Mouse (Mus musculus) lung, postnatal 0 days (tissue): ENCODE measurements around the gene Psmd2. TPM values are rescaled to one million over a fixed set of nuclear protein-coding genes. Genes with fewer than 3 reads are reported as not detected.
A peak's percentile ranks its signal among the peaks of the same experiment; 100 is the strongest.

Experiments used
- ATAC-seq: fragments of 200-750 bp; cut with Nextera tagmentation; 2 replicates; pipeline ENCODE4 v1.8.0; 2017; ENCODE audit warnings: moderate library complexity
- DNase-seq: peaks from one replicate; pipeline ENCODE4 v3.0.0-alpha.2; 2016; ENCODE audit warnings: low spot score
- H3K27ac ChIP-seq: fragments of 300-500 bp; sonication (generic); 2 replicates; pipeline ENCODE4 v1.5.1; 2014; ENCODE audit warnings: antibody characterized with exemption, mild to moderate bottlenecking, low read length, mixed read lengths
- H3K27me3 ChIP-seq: fragments of 300-500 bp; sonication (generic); replicated peaks from 2 replicates; pipeline ENCODE4 v1.6.1; 2014; ENCODE audit warnings: low read length, mixed read lengths; ENCODE audit not compliant: insufficient read depth
- H3K36me3 ChIP-seq: fragments of 300-500 bp; sonication (generic); 2 replicates; pipeline ENCODE4 v1.6.1; 2014; ENCODE audit warnings: low read length, mixed read lengths; ENCODE audit not compliant: insufficient read depth
- H3K4me1 ChIP-seq: fragments of 300-500 bp; sonication (generic); 2 replicates; pipeline ENCODE4 v1.6.1; 2014; ENCODE audit warnings: antibody characterized with exemption, low read depth, low read length, mixed read lengths; ENCODE audit not compliant: insufficient read depth
- H3K4me2 ChIP-seq: fragments of 300-500 bp; sonication (generic); replicated peaks from 2 replicates; pipeline ENCODE4 v1.6.1; 2014; ENCODE audit warnings: low read depth, mild to moderate bottlenecking, low read length, moderate library complexity, mixed read lengths
- H3K4me3 ChIP-seq: fragments of 300-500 bp; sonication (generic); 2 replicates; pipeline ENCODE4 v1.5.1; 2014; ENCODE audit warnings: low read depth, low read length
- H3K9ac ChIP-seq: fragments of 300-500 bp; sonication (generic); replicated peaks from 2 replicates; pipeline ENCODE4 v1.6.1; 2014; ENCODE audit warnings: low read depth, mild to moderate bottlenecking
- H3K9me3 ChIP-seq: fragments of 300-500 bp; sonication (generic); 2 replicates; pipeline ENCODE4 v1.6.1; 2016; ENCODE audit warnings: low read length, mixed read lengths
- CTCF ChIP-seq: IDR thresholded peaks from 2 replicates; pipeline ENCODE4 v1.5.1; 2016; ENCODE audit warnings: antibody characterized with exemption, mild to moderate bottlenecking
- EP300 ChIP-seq: IDR thresholded peaks from 2 replicates; pipeline ENCODE4 v1.6.1; 2016; ENCODE audit warnings: antibody characterized with exemption, mild to moderate bottlenecking, control low read depth
- WGBS: fragments of 180-500 bp; shearing (Covaris S2); extraction: QIAGEN DNeasy Blood & Tissue Kit; methylation state at CpG from one replicate; pipeline ENCODE4 v1.1.7; 2014; 5-methylcytosine and 5-hydroxymethylcytosine counted together
- polyA plus RNA-seq: library from polyadenylated mRNA; unstranded; fragments of >200 nt; fragmentation: Nextera tagmentation; extraction: Ambion mirVana; gene quantifications from 2 replicates; pipeline ENCODE4 v1.2.1, GENCODE M21; 2015

Psmd2 gene
- polyA plus RNA-seq, 1 experiment from 2014 or later, result 146 TPM

DNA sequence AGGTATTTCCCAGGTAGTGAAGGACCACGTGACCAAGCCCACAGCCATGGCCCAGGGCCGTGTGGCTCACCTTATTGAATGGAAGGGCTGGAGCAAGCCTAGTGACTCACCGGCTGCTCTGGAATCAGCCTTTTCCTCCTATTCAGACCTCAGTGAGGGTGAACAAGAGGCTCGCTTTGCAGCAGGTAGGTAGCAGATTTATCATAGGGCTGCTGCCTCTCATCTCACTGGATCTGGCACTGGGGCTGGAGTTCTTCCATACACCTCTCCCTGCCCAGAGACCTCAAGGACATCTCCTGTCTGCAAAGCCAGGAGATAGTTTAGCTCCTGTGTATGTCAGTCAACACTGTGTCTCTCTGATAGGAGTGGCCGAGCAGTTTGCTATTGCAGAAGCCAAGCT is 47.8 kb downstream of the Psmd2 start:
- Histone ChIP-seq H3K4me2 (no peak overlapping the region), H3K9me3 (no peaks in the 10 kb centered on the region), H3K4me1 (peaks cover 12% of the 10 kb centered on the region; the same call in 1 of the 2 replicates), H3K4me3 (no peak overlapping the region), H3K36me3 (0 out of 2 replicates have a peak, but pooled peaks cover 5% of the 10 kb centered on the region), H3K27me3 (no peaks in the 10 kb centered on the region), H3K27ac (no peak overlapping the region), H3K9ac (no peak overlapping the region)
- WGBS, result 79% methylated on average over 5 of the region's 5 CpGs
- ATAC-seq (no peak), DNase-seq (no peak)
- no peak for TF ChIP-seq CTCF
- no peak for TF ChIP-seq EP300

DNA sequence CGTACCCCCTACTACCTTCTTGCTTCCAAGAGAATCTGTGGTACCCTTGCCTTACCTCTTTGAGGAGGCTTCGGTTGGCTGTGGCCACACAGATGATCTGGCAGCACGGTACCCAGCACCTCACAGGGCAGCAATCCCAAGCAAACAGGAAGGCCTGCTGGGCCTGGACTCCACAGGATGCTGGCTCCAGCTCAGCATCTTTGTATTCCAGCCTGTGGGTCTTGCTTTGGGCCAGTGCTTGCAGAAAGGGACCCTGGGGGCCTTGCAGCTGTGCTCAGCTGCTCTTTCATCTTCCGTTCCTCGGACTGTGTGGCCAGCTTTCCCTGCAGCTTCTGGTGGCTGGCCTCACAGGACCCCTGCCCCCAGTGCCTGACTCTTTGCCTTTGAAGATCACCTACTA is 48.6 kb downstream of the Psmd2 start:
- no peak for ATAC-seq
- H3K4me1 ChIP-seq, result peaks cover 6% of the 10 kb centered on the region; the same call in 1 of the 2 replicates
- no peak overlapping the region for H3K9ac ChIP-seq
- H3K4me3 ChIP-seq, result no peak overlapping the region
- WGBS, result 60% methylated on average over 5 of the region's 5 CpGs
- H3K4me2 ChIP-seq, result no peak overlapping the region
- no peaks in the 10 kb centered on the region for H3K9me3 ChIP-seq
- no peak for DNase-seq
- H3K27ac ChIP-seq, result no peak overlapping the region
- no peak for TF ChIP-seq CTCF
- no peak for TF ChIP-seq EP300
- 0 out of 2 replicates have a peak, but pooled peaks cover 5% of the 10 kb centered on the region for H3K36me3 ChIP-seq
- no peaks in the 10 kb centered on the region for H3K27me3 ChIP-seq

DNA sequence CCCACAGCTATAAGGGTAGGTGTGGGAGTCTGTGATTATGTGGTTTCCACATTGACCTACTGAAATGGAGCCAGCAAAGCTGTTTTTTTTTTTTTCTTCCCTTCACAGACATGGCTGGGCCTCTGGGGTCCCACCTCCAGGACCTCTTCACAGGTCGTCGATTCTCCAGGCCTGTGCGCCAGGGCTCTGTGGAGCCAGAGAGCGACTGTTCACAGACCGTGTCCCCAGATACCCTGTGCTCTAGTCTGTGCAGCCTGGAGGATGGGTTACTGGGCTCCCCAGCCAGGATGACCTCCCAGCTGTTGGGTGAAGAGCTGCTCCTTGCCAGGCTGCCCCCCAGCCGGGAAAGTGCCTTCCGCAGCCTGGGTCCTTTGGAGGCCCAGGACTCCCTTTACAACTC is 49.9 kb downstream of the Psmd2 start:
- no peak for ATAC-seq
- Histone ChIP-seq H3K4me3 (no peak overlapping the region), H3K9me3 (no peaks in the 10 kb centered on the region), H3K27me3 (no peaks in the 10 kb centered on the region), H3K4me2 (no peak overlapping the region), H3K36me3 (0 out of 2 replicates have a peak, but pooled peaks cover 5% of the 10 kb centered on the region), H3K27ac (no peak overlapping the region), H3K9ac (no peak overlapping the region), H3K4me1 (no peaks in the 10 kb centered on the region)
- DNase-seq, result no peak
- WGBS, result 65% methylated on average over 7 of the region's 7 CpGs
- TF ChIP-seq EP300, result no peak

DNA sequence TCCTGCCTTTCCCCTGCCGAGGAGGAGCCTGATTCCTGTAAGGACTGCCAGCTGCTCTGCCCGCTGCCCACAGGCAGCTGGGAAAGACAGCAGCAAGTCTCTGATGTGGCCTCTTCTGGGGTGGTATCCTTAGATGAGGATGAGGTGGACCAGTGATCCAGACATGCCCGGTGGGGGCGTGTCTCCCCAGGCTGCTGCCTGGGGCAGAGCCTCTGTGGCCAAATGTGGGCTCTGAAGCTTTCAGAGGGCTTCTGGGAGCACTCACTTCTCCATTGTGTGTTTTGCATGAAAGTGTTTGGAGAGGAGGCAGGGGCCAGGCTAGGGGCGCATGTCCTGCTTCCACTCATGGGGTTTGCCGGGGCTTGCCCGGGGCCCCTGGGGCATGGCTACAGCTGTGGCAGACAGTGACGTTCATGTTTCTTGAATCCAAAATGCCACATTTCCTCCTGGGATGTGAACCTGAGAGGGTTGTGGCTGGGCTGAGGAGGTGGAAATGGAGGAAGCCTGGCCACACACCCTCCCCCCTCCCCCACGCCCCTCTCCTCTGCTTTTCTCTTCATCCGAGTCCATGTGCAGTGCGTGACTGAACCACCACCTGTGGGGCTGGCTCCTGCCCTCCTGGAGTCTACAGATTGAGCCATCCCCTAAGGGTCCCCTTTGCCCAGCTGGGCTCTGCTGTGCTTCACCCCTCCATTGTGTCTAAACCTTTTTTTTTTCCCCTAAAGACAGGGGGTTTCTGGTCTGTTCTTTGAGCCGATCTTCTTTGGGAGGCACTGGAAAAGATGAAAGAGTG is 50.5 kb downstream of the Psmd2 start:
- ATAC-seq (no peak), DNase-seq (no peak)
- Histone ChIP-seq H3K4me2 (no peak overlapping the region), H3K27ac (no peak overlapping the region), H3K9ac (no peak overlapping the region), H3K9me3 (no peaks in the 10 kb centered on the region), H3K4me1 (no peaks in the 10 kb centered on the region), H3K36me3 (0 out of 2 replicates have a peak, but pooled peaks cover 5% of the 10 kb centered on the region), H3K27me3 (no peaks in the 10 kb centered on the region), H3K4me3 (no peak overlapping the region)
- TF ChIP-seq EP300 (no peak), CTCF (no peak)
- 41% methylated on average over 12 of the region's 12 CpGs for WGBS

DNA sequence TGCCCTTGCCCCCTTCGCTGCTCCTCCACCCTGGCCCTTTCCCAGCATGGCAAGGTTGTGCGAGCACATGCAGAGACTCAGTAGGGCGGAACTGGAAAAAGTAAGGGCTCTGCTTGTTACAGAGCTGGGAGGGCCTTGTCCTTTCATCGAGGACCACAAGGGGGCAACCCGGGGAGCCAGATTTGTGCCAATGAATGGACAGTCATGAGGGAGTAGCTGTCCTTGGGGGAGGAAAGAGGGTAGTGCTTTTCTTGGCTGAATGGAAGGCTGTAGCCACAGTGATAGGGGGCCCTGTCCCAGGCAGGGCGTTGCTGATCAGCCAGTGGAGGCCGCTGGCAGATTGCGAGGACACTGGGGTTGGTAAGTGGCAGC is 51.1 kb downstream of the Psmd2 start:
- H3K9ac ChIP-seq, result no peak overlapping the region
- H3K4me2 ChIP-seq, result no peak overlapping the region
- H3K4me1 ChIP-seq, result no peaks in the 10 kb centered on the region
- no peak overlapping the region for H3K4me3 ChIP-seq
- no peaks in the 10 kb centered on the region for H3K27me3 ChIP-seq
- DNase-seq (peak; percentile 79), ATAC-seq (peak; percentile 83)
- WGBS, result 8% methylated on average over 8 of the region's 8 CpGs
- no peaks in the 10 kb centered on the region for H3K9me3 ChIP-seq
- TF ChIP-seq CTCF, result peak; percentile 85
- no peak for TF ChIP-seq EP300
- H3K27ac ChIP-seq, result no peak overlapping the region
- H3K36me3 ChIP-seq, result 0 out of 2 replicates have a peak, but pooled peaks cover 5% of the 10 kb centered on the region

GRCm38 (mm10) chr16:20703071-20703470 is 51.6 kb downstream of the Psmd2 start:
- no peak overlapping the region for H3K27ac ChIP-seq
- H3K4me3 ChIP-seq, result no peak overlapping the region
- H3K4me2 ChIP-seq, result no peak overlapping the region
- no peak overlapping the region for H3K9ac ChIP-seq
- WGBS, result 94% methylated on average over 10 of the region's 10 CpGs
- DNase-seq (no peak), ATAC-seq (no peak)
- H3K4me1 ChIP-seq, result no peaks in the 10 kb centered on the region
- no peaks in the 10 kb centered on the region for H3K9me3 ChIP-seq
- TF ChIP-seq EP300 (no peak), CTCF (no peak)
- no peaks in the 10 kb centered on the region for H3K27me3 ChIP-seq
- H3K36me3 ChIP-seq, result 0 out of 2 replicates have a peak, but pooled peaks cover 5% of the 10 kb centered on the region
